Mouse (Mus musculus) embryo, embryonic 10.5 days (tissue): ENCODE measurements at regions not wholly inside any gene's neighbourhood (a gene's known extent, or its start where the extent isn't known, plus 50 kb on each side); places are given as distances from the start of the nearest gene placed in this dataset.
A peak's percentile ranks its signal among the peaks of the same experiment; 100 is the strongest.

Source experiments
- DNase-seq: peaks from one replicate; pipeline ENCODE4 v3.0.0-alpha.2; 2015; ENCODE audit warnings: low spot score

- DNase-seq, result peak; percentile 5
Measured at GRCm38 (mm10) chr5:85706598-85706997, 358.8 kb downstream of the Cenpc1 start.

- DNase-seq, result peak; percentile 4
Measured at GRCm38 (mm10) chr5:85706084-85706483, 359.3 kb downstream of the Cenpc1 start.

DNA sequence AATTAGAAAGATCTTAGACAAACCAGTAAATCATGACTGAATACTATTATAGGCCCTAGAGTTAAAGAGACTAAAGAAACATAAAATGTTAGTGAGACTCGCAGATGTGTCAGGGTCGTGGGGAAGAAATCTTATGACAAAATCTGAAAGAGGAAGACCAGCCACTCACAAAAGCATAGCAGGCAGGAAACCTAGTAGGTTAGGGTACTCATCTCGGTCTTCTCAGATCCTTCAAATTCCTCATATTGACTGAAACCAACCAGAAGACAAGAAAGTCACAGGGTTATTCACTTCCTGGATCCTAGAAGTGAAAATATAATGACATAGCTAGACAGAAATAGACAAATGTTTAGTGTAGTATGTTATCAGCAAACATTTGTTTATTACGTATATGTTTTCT is 387.5 kb downstream of the Cenpc1 start:
- DNase-seq, result no peak

- DNase-seq, result no peak
Measured at GRCm38 (mm10) chr5:85671121-85671520, 394.3 kb downstream of the Cenpc1 start.

- no peak for DNase-seq
Measured at GRCm38 (mm10) chr5:85661487-85661886, 403.9 kb downstream of the Cenpc1 start.

DNA sequence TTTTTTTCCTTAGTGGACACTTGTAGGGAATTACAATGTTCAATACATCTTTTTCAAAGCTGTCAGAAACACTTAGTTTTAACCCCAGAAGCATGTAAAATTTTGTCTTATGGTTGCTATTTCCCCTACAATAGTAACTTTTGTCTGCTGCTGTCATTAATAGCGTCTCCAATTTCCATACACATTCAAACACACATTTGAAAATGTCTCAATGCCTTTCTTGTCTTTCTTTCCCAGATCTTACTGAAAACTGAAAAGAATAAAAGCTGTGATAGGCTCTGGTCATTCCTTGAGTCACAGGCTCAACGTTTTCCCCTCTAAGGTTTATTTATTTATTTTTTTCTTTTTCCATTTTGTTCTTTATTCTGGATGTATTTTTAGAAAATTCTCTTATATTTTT is 444.3 kb downstream of the Cenpc1 start:
- DNase-seq, result no peak

DNA sequence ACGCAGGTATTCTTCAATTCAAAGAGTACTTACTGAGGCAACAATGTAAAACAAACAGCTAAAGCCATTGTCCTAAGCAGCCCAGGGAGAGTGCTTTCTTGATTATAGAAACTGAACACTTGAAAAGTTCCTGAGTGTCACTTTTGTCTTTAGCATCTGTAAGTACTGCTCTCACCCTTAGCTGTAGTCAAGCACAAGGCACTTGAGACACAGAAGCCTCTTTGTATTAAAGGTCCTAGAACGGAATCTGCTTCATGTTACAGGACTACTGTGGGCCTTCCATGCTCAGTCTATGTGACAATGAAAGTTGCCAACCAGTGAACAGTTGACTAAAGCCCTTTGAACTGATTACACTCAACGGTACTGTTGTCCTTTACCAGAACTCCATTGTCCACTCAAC is 450.6 kb downstream of the Cenpc1 start:
- peak; percentile 2 for DNase-seq

DNA sequence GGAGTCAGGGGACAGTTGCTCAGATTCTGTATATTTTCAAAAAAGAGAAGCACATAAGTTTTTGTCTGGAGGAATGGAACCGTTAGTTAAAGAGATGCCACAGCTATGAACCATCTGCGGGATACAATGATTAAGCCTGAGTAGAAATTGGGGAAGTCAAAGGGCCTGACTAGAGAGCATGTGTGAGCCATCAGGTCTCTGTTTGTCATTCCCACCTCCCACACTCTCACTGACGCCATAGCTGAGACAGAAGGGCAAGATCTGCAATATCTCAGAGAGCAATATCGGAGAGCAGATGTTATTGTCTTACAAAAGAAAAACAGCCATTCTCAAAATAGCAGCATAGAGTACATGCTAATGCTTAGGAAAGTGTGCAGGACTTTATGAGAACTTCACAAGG is 452.8 kb downstream of the Cenpc1 start:
- no peak for DNase-seq

GRCm38 (mm10) chr5:85609104-85609503 is 456.3 kb downstream of the Cenpc1 start:
- DNase-seq, result no peak

DNA sequence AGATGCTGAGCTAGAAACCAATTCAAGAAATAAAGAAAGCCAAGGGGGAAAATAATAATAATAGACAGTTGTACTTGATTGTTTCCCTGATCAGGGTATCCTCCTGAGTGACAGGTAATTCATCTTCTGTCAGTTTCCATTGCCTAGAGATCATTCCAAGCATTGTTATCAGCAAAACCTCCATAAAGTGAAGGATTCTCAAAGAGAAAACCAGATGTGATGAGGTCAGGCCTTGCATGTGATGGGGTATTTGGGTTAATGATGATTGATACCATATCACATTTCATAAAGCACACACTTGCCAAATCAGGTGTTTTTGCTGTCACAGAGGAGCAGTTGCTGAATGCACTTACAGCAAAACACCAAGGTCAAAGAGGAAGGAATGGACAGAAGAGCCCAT is 467.2 kb downstream of the Cenpc1 start:
- DNase-seq, result no peak

DNA sequence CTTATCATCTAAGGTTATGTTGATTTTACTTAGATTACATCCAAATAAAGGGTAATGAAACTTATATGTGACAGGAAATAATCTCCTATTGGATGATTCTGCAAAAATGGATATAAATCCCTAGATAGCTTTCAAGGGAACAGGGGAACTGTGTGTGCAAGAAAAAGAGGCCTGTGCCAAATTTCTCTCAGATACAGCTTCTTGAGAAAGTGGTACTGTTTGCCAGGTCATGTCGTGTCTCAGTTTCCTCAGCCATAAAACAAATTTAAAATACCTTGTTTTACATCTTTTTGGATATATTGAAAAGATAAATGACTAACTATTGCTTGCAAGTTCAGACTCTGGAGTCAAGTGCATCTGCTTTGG is 470.3 kb downstream of the Cenpc1 start:
- no peak for DNase-seq

DNA sequence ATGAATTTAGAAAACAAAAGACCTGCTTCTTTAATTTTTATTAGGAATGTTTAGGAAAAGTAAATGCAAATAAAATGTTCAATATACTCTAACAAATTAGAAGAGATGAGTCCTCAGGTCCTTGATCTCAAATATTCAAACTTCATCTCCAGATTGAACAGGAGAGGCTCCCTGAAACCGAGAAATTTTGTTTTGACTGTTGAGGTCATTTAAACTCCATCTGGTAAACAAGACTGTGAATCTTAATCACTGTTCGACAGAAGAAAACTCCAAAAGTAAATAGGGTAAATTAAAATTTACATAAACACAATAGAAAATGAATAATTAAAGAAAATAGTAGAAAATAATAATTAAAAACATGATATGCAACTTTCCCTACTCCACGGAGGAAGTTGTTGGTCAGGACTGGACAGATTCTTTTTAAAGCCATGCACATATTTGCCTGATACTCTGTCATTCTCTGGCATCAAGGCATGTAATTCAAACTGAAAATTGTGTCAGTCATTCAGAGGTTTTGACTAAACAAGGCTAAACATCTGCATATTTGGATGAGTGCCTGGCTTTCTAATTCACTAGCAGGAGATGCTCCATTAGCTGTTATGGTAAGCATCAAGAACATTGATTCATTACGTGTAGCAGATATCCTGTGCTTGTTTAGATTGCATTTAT is 470.8 kb downstream of the Cenpc1 start:
- DNase-seq, result no peak

DNA sequence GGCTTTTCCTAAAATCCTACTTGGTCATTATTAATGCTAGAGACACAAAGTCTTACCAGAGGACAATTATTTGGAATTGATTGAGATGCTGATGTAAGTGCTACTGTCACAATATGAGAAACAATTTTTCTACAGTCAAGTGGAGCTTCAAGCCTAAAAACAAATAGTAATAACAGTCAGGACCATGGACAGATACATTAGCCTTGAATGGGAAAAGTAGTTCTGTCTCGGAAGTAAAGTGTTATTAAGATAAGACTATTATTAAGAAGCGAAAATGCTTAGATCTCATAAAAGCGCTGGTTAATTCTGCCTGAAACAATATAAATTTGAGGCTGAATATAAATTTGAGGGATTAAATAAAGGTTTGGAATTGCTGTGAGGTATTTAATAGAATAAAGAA is 473.1 kb downstream of the Cenpc1 start:
- peak; percentile 23 for DNase-seq

DNA sequence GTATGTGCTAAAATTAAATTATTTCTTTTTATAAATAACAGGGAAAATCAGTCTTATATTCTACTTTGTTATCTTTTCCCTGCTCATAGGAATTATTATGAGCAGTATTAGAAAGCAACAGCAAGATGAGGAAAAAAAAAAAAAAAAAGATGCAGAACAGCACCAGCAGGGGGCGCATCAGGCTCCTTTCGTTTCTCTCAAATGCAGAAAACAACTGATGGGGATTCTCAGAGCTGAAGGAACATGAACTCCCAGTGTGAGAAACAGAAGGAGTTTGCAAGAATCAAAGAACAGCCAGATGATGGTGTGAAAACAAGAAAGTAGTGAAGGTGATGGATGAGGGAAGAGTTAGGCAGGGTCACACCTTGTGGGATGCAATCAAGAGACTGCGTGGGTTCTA is 478.7 kb downstream of the Cenpc1 start:
- DNase-seq, result peak; percentile 63

- DNase-seq, result no peak
Measured at GRCm38 (mm10) chr5:85572531-85572930, 492.9 kb downstream of the Cenpc1 start.

DNA sequence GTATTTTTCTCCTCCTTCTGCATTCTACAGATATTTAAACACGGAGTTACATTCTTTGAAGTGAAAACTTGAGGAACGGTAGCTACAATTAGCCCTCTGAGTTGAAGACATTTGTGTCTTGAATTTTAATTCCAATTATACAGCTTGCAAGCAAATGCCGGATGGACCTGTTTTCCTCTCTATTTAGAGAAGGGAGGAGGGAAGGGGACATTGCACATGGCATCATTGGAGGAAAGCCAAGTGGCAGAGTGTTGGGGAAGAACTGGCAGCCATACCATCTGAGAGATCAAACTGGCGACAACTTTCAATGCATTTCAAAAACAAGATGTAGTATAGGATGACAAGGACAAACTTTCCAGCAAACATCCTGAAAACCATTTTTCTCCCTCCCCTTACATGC is 493.4 kb downstream of the Cenpc1 start:
- DNase-seq, result no peak

DNA sequence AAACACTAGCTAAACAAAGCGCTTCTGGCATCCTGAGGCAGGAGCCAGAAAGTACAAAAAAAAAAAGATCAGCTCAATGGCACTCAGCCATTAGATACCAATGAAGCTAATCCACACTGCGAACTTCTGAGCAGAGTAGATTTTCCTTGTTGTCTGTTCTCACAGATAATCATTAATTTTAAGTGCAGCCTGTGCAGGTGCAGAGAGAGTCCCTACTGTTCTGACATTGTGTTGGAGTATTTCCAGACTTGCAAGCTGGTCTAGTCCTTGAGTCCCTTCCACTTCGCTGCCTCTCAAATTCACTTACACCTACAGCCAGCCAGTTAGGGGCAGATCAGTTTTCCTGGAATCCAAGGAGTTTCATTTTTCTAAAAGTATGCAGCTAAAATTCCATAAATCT is 494.0 kb downstream of the Cenpc1 start:
- no peak for DNase-seq

GRCm38 (mm10) chr5:85536329-85536728 is 529.1 kb downstream of the Cenpc1 start:
- no peak for DNase-seq

- no peak for DNase-seq
Measured at GRCm38 (mm10) chr5:85525385-85526194, 539.8 kb downstream of the Cenpc1 start.

- no peak for DNase-seq
Measured at GRCm38 (mm10) chr5:85505244-85505643, 560.1 kb downstream of the Cenpc1 start.

DNA sequence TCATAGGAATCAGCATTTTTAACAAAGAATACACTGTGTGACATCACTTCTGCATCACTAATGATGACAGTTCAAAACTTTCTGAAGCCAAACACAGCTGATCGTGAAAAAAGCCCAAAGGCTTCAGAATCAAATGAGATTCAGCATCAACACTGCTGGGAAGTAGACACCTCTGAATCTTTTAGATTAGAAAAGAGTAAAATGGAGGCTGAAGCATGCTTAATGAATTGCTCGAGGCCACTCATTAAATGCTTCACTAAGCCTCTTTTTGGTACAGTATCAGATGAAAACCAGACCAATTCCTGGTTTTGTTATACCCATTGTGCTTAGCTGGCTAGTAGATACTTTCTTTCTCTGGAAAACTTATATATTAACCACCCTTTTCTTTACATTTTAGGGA is 568.1 kb downstream of the Cenpc1 start:
- DNase-seq, result no peak

GRCm38 (mm10) chr5:85485733-85486322 is 579.6 kb downstream of the Cenpc1 start:
- DNase-seq, result no peak

DNA sequence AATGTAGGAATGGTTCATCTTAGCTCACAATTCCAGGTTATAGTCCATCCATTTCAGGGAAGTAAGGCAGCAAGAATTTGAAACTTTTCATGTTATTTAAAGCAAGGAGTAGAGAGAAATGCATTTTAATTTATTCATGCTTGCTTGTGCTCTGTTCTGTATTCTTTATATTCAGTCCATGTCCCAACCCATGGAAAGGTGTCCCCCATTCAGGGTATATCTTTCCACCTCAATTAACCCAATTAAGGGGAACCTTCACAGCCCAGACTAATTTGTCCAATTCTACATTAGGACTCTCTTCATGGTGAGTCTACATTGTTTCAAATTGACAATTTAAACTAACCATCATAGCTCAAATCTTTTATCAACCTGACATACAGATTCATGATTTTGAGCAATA is 580.2 kb downstream of the Cenpc1 start:
- DNase-seq, result no peak
